In the genomic region with DNA sequence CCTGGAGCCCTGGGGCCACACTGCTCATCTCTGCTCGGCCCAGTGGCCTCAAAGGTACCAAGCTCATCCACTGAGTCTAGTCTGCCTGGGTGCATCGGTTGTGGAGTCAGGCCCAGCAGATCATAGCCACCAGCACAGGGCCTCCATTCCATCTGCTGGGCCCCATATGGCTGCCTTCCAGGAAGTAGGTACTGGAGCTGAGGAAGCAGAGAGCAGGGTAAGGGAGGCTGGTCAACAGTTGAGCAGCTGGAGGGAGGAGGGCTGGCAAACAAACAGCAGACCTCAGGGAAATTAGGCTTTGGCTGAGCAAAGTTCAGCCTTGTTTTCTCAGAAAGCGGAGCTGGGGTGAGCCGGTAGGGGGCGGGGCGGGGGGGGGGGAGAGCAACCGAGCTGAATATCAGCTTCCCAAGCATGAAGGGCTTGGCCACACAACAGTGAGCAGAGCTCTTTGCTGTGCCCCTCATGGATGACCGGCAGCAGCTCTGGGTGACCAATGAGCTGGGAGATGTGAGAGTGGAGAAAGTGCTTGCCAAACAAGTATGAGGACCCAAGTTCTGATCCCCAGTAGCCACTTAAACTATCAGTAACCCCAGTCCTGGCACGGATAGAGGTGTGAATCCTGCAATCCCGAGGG, we compare ENCODE assay signal across 8 mouse cellular contexts.
A peak's percentile ranks its signal among the peaks of the same experiment; 100 is the strongest.
DNase-seq lines count a peak whose midpoint lies in the region; ATAC-seq and TF ChIP-seq lines count a peak whose summit lies in the region.

No protein-coding gene starts in this region.

- no peak overlapping the region for H3K9ac ChIP-seq in forebrain, embryonic 13.5 days
- H3K9ac ChIP-seq in hindbrain, embryonic 14.5 days = no peak overlapping the region
- H3K9ac ChIP-seq in limb, embryonic 15.5 days = no peak overlapping the region

- WGBS in spleen, adult 2 months = 34% methylated on average over 10 of the region's 10 CpGs
- WGBS in forebrain, embryonic 13.5 days = 51% methylated on average over 10 of the region's 10 CpGs
- 46% methylated on average over 10 of the region's 10 CpGs for WGBS in hindbrain, embryonic 14.5 days
- WGBS in limb, embryonic 15.5 days = 46% methylated on average over 9 of the region's 10 CpGs

- no peak for DNase-seq in spleen, adult 2 months (ENCODE audit: low read depth in 1 of 2, low spot score in 2 of 2)
- no peak for DNase-seq in spleen, adult 12 weeks (ENCODE audit: low spot score)
- no peak for DNase-seq in hindbrain, embryonic 14.5 days (ENCODE audit: low spot score)
- no peak for DNase-seq in spleen, postnatal 10 days (ENCODE audit: low spot score in 2 of 2)
- DNase-seq in cerebellum, adult 9-10 months = no peak

- H3K36me3 ChIP-seq in spleen, adult 2 months (ENCODE audit: control insufficient read depth, insufficient read depth, low read length) = no peaks in the 10 kb centered on the region
- no peaks in the 10 kb centered on the region for H3K36me3 ChIP-seq in forebrain, embryonic 13.5 days (ENCODE audit: poor library complexity, severe bottlenecking)
- no peaks in the 10 kb centered on the region for H3K36me3 ChIP-seq in hindbrain, embryonic 14.5 days (replicated peaks; ENCODE audit: control insufficient read depth, insufficient read depth)
- H3K36me3 ChIP-seq in limb, embryonic 15.5 days = no peaks in the 10 kb centered on the region

- peak overlapping the region; percentile 60 for H3K27ac ChIP-seq in spleen, adult 2 months (ENCODE audit: insufficient read depth, low read length)
- H3K27ac ChIP-seq in forebrain, embryonic 13.5 days = peak overlapping the region; percentile 48
- peak overlapping the region; percentile 91 for H3K27ac ChIP-seq in hindbrain, embryonic 14.5 days
- H3K27ac ChIP-seq in limb, embryonic 15.5 days = peak overlapping the region; percentile 96

- no peak for TF ChIP-seq POLR2A in spleen, adult 2 months (IDR thresholded peaks at IDR 0.05; ENCODE audit: low read depth, low read length)

- H3K4me3 ChIP-seq in spleen, adult 2 months (ENCODE audit: extremely low read depth, insufficient read depth, insufficient read length) = no peak overlapping the region
- no peak overlapping the region for H3K4me3 ChIP-seq in forebrain, embryonic 13.5 days
- H3K4me3 ChIP-seq in hindbrain, embryonic 14.5 days (replicated peaks; ENCODE audit: low read length) = no peak overlapping the region
- no peak overlapping the region for H3K4me3 ChIP-seq in limb, embryonic 15.5 days

- H3K27me3 ChIP-seq in spleen, adult 2 months (ENCODE audit: control insufficient read depth, insufficient read depth, low read length) = no peaks in the 10 kb centered on the region
- no peaks in the 10 kb centered on the region for H3K27me3 ChIP-seq in forebrain, embryonic 13.5 days
- no peaks in the 10 kb centered on the region for H3K27me3 ChIP-seq in hindbrain, embryonic 14.5 days (ENCODE audit: control insufficient read depth, insufficient read depth, low read length)
- H3K27me3 ChIP-seq in limb, embryonic 15.5 days = no peaks in the 10 kb centered on the region

- no peaks in the 10 kb centered on the region for H3K9me3 ChIP-seq in forebrain, embryonic 13.5 days (replicated peaks)
- H3K9me3 ChIP-seq in hindbrain, embryonic 14.5 days (ENCODE audit: control insufficient read depth, low read length) = no peaks in the 10 kb centered on the region
- no peaks in the 10 kb centered on the region for H3K9me3 ChIP-seq in limb, embryonic 15.5 days

- no peak for TF ChIP-seq CTCF in spleen, adult 2 months (IDR thresholded peaks at IDR 0.05; ENCODE audit: extremely low read depth, insufficient read depth, insufficient read length, insufficient replicate concordance)

- no peak for ATAC-seq in forebrain, embryonic 13.5 days
- ATAC-seq in hindbrain, embryonic 14.5 days (ENCODE audit: low FRiP score) = peak; percentile 28; the same call in 1 of the 2 replicates
- ATAC-seq in limb, embryonic 15.5 days (ENCODE audit: insufficient number of reproducible peaks, low FRiP score, low TSS enrichment, low read depth) = no peak
- ATAC-seq in monocyte, adult 5-6 weeks (replicated peaks; ENCODE audit: insufficient number of reproducible peaks, low FRiP score, low TSS enrichment, poor library complexity, severe bottlenecking) = 0 out of 2 replicates have a peak, but pooled peaks have one; percentile 32

- no peak overlapping the region for H3K4me2 ChIP-seq in forebrain, embryonic 13.5 days
- H3K4me2 ChIP-seq in hindbrain, embryonic 14.5 days (replicated peaks) = no peak overlapping the region
- H3K4me2 ChIP-seq in limb, embryonic 15.5 days = no peak overlapping the region

- H3K4me1 ChIP-seq in spleen, adult 2 months (ENCODE audit: control insufficient read depth, insufficient read depth, insufficient read length) = peaks cover 51% of the 10 kb centered on the region
- H3K4me1 ChIP-seq in forebrain, embryonic 13.5 days = peaks cover 38% of the 10 kb centered on the region
- H3K4me1 ChIP-seq in hindbrain, embryonic 14.5 days (replicated peaks; ENCODE audit: control insufficient read depth, insufficient read depth, low read length) = peaks cover 28% of the 10 kb centered on the region
- H3K4me1 ChIP-seq in limb, embryonic 15.5 days = peaks cover 51% of the 10 kb centered on the region

Comparison
In these comparisons a context has a peak if more than half of its experiments do, and no peak if none do; other contexts are left out.
1. ATAC-seq: peak in hindbrain, embryonic 14.5 days (single experiment) and monocyte, adult 5-6 weeks (single experiment); none in forebrain, embryonic 13.5 days (single experiment) and limb, embryonic 15.5 days (single experiment).
2. Peak in every context shown above with its lines, with median percentiles within 50 percentile points of each other: H3K27ac ChIP-seq.